Mouse (Mus musculus) heart, postnatal 14 days (tissue): ENCODE results near the gene Sult6b2. TPM values are rescaled to one million over a fixed set of nuclear protein-coding genes. Genes with fewer than 3 reads are reported as not detected.
A peak's percentile ranks its signal among the peaks of the same experiment; 100 is the strongest.

Experiments
- DNase-seq, 2 experiments: peaks; one replicate each; pipeline ENCODE4 v3.0.0; 2021 to 2022
- intact Hi-C: fragments of 180-260 bp; cut with DNase I; formaldehyde crosslinking; loops from one replicate; pipeline ENCODE4 v1.15.1; 2025
- long read RNA-seq, 2 experiments: library from polyadenylated mRNA; stranded (forward); transcript quantifications; one replicate each; pipeline ENCODE4 v2.0.0; 2021
- total RNA-seq, 2 experiments: library from RNA; stranded (reverse); gene quantifications; 2 replicates each; pipeline ENCODE4 v1.2.3; 2021

Gene Sult6b2
- not detected for total RNA-seq
- long read RNA-seq, experiment 1, result 0 reads
- long read RNA-seq, experiment 2, result 0 reads

DNA sequence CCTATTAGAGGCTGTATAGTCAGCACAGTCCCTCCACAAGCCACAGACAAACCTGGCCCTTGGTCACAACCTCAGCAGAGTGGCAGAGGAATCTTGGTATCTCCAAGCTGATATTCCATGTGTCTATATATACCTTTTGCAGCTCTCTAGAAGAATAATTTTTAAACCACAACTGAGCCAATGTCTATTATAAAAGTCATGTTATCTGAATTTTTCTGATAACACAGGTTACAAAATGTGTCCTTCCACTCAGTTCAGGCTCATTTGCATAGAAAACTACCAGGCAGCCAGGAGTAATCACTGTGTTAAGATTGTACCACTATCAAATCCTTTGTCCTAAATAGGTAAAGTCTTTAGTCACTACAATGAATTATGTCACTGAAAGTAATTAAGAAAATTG, at the start of gene Sult6b2:
Gene Sult6b2, minus strand, starts transcription at position 101 of the 400 bp plus-strand sequence.
- intact Hi-C loops, result no loop called here
- DNase-seq, result no peak

DNA sequence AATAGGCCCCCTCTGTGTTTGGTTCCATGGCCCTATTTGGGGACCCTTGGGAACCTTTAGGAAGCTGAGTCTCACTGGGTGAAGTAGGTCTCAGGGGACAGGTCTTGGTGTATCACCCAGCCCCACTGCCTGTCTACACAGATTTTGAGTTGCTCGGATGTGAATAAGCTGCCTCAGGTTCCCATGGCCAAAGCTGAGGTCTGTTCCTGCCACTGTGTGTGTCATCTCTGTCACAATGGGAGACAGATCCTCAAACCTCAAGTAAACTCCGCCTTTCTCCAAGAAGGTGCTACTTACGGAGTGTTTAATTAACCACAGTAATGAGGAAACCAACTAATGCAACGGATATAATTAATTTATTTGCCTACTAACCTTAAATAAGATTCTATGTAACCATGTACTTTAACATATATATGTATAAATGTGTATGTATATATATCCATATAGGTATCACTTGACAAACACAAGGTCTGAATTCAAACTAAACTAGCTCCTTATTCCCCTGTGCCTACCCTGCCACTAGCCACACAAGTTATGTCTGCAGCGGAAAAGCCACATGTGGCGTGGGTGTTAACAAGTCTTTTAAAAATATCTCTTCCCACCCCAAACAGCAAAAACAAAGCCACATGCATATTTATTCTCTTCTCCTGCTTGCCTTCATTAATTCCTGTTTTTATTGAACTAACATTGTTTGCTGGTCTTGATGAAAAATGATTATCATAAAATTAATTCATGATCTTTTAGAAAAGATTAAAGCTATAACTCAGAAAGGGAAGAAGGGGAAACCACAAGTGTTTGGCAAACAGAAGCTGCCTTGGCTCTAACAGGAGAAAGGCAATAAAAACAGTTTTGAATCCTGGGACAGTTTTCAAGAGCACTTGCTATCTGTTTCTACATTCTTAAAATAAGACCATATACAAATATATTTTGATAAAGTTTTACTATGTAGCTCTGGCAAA, 48.4 kb upstream of the Sult6b2 start:
- intact Hi-C loops, result no loop called here
- DNase-seq, result no peak

DNA sequence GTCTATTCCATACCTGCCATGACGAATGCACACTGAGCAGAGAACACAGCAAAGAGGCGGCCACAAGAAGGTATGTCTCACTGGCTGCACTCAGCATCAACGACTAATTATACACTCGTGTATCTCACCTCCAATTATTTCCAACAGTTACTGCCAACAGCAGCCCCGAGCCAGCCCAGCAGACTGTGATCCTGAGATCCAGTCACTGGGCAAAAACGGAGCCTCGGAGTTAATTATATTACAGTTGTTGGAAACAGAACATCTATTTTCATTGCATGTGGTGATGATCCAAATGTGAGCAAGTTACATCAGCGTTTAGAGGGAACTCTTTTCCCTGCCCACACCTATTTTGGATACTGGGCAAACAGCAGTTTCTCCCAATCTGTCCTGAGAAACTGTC, 46.1 kb upstream of the Sult6b2 start:
- DNase-seq, result peak; percentile 8 to 13
- intact Hi-C loops, result no loop called here

DNA sequence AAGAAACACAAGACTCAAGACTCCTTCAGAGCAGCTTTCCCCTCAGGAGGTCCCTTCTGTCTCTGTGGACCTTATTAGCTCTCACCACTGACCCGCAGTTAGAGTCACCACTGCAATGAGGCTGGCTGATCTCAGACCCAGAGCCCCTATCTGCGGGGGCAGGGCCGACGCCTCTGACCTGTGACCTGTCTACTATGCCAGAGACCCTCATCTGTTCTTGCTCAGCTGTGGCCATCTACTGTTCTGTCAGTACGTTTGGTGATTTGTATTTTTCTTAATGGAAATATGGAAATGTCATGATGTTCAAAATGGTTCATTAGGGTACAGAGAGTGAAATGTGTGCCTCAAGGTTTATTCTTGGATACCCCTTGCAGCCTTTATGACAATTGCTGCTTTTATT, 45.0 kb upstream of the Sult6b2 start:
- DNase-seq, result no peak
- intact Hi-C loops, result no loop called here

DNA sequence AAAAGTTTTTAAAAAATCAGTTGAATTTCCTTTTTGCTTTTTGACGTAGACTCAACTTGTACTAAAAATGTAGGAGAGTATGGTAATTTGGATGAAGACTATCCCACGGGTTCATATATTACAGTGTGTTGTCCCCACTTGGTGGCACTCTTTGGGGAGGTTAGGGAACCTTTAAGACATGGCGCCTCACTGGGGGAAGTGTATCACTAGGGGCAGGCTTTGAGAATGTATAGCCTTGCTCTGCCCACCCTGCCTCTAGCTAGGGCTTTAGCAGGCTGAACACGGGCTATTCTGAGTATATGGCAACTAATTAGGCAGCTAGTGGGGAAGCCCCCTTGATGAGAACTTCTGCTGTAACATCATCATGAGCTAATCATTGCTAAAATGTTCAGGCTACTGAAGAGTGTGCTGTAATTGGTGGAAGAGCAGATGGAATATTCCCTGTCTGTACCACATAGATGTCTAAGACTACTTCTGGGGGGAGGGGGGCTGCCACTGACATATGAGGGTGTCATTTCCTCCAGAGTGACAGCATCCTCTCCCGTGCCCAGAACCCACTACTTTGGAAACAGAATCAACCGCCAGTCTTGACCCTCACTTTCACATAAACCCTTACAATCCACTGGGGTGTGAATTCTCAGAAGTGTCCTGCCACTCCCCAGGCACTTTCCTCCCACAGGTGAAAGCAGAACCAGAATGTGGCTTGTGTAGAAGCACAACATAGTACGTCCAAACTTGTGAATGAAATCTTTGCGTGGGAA, 43.8 kb upstream of the Sult6b2 start:
- intact Hi-C loops, result no loop called here
- no peak for DNase-seq

DNA sequence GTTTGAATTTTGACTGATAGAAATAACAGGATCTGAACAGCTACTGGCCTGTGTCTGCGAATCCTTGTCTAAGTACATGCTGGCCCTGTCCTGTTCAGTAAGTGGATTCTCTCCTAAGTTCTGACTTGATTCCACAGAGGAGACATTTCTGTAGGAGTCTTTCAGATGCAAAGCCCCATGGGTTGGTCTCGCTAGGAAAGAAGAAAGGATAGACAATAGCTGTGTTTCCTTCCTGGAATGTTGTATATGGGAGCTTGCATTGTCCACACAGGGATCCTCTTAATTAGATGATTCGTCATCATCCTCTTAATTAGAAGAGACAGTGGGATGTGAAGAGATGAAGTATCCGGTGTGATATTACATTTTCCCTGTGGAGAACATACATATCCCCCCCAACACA, 42.6 kb upstream of the Sult6b2 start:
- intact Hi-C loops, result no loop called here
- DNase-seq, result no peak

DNA sequence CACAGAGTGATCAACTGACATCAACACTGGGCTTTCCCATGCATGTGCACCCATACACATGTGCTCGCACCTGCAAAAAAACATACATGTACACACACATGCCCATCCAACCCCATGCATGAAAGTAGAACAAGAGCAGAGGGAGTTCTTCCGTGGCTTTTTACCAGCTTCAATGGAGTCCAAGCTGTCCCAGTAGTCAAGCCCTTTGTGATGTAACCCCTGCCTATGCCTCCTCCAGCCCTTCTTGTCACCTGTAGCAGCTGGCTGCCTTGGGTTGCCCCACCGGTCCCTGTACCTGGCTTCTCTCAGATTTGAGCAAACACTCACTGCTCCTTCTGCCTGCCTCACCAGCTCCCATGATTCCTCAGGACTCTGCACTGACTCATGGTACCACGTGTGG, 40.8 kb upstream of the Sult6b2 start:
- intact Hi-C loops, result no loop called here
- DNase-seq, result no peak

DNA sequence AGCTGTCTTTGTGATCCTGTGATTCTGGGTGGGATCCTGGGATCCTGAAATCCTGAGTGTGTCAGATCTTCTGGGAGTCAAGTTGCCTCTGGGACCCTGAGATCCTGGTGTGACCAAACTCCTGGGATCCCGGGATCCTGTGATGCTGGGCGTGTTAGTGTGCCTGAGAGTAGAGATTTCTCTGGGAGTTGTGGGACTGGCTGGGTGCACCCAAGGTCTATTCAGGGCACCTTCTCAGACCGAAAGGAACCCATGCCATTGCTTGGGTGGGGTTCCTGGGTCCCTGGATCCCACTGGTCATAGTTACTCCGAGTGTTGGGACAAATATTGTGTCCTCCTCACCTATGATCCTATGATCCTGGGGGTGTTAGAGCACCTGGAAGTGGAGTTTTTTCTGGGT, 39.8 kb upstream of the Sult6b2 start:
- no peak for DNase-seq
- intact Hi-C loops, result no loop called here

DNA sequence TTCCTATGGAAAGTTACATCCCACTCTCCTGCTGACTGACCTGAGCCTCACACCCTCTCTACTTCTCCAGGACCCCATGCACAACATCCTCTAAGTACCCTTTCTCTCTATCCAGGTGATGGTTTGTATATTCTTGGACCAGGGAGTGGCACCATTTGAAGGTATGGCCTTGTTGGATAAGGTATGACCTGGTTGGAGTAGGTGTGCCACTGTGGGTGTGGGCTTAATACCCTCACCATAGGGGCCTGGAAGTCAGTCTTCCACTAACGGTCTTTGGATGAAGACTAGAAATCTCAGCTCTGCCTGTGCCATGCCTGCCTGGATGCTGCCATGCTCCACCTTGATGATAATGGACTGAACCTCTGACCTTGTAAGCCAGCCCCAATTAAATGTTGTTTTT, 34.2 kb upstream of the Sult6b2 start:
- intact Hi-C loops, result no loop called here
- no peak for DNase-seq

DNA sequence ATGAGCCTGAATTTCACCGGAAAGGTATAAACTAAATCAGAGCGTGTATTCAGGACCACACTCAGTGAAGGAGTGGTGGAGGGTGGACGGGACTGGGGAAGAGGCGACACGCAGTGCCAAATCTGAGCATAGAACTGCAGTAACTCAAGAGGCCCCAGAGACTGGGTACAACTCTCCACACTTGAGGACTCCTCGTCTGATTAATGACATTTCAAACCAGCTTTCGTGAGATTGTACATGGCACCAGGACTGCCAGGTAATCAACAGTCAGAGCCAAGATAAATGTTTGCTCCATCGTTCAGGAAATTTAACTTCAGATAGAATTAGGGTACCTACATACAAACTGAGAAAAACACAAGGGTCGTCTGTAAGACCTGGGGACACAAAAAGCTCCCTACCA, 33.0 kb upstream of the Sult6b2 start:
- intact Hi-C loops, result no loop called here
- DNase-seq, result no peak

DNA sequence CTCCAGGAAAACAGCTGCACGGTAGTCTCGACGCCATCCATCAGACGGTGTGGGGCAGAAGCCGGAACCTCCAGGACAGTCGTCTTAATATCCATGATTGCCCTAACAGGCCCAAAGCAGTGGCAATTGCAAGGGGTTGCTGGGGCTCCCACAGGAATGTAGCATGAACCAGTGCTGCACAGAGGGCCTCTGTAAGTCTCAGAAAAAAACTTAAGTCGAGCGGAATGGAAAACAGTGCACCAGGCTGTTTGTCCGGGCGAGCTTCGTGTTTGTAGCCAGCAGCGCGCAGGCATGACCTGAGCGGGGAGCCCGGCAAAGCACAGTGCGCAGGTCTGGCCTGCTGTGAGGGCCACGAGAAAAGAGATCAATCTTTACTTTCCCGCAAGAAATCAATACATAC, 31.4 kb upstream of the Sult6b2 start:
- intact Hi-C loops, result no loop called here
- no peak for DNase-seq

DNA sequence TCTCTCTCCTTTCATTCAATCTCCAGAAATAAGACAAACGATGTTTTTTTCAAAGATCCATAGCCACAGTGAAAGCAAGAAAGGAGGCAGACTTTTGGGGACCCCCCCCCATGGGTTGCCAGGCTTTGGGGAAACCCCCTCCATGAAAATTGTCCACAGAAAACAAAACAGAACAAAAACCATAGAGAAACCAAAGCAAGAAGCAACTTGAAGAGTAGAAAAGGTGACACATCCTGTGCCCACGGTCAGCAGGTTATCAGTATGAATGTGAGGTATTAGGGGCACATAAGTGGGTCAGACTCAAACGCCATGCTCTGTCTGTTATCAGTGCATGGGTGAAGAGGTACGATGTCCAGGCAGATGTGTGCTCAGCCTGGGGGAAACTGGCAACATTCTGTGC, 30.6 kb upstream of the Sult6b2 start:
- no peak for DNase-seq
- intact Hi-C loops, result no loop called here

DNA sequence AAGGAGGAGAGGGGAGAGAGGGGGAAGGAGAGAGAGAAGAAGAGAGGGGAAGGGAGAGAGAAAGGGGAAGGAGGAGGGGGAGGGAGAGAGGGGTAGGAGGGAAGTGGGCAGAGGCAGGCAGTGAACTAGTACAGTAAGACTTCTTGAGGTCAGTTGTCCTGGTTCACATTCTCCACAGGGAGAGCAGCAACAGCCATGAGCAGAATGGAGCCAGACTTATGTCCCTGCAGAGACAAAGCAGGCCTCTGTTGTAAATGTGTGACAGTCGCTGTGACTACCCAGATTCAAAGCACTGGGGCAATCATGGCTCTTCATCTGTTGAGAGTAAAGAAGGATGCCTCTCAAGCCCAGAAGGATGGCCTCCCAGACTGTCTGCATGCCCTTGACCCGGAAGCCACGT, 27.4 kb upstream of the Sult6b2 start:
- intact Hi-C loops, result no loop called here
- no peak for DNase-seq

DNA sequence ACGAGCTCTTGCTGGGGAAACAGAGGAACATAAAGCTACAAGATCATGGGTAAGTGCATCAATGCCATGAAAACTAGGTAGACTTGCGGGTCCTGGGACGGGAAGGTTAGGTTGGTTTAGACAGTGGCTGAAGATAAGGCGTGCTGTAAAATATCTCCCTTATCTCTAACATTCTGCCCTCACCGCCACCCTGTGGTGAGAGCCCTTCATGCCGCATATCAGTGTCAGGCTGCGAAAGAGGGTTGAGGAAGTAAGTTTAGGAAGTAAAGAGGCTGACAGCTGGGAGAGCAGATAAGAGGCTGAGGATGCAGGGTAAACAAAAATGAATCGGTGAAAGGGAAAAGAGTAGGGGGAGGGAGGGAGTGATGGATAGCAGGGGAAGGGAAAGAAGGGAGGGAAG, 26.9 kb upstream of the Sult6b2 start:
- DNase-seq, result no peak
- intact Hi-C loops, result no loop called here

DNA sequence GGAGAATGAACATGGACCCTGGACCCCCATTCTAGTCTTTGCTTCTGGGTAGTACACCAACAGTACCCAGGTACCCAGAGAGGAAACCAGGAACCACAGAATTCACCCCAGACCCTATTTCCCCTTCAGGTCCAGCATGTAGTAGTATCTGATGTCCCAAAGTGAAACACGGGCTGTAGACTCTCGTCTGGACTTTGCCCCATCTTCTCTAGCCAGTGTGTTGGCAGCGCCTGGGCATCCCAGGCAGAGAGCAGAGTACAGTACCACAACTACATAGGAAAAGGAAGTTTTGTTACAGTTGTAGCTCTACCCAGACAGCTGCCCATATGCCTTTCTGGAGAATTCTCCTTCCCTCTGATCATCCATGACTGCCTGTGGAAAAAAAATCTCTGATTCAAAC, 25.9 kb upstream of the Sult6b2 start:
- no peak for DNase-seq
- intact Hi-C loops, result no loop called here

DNA sequence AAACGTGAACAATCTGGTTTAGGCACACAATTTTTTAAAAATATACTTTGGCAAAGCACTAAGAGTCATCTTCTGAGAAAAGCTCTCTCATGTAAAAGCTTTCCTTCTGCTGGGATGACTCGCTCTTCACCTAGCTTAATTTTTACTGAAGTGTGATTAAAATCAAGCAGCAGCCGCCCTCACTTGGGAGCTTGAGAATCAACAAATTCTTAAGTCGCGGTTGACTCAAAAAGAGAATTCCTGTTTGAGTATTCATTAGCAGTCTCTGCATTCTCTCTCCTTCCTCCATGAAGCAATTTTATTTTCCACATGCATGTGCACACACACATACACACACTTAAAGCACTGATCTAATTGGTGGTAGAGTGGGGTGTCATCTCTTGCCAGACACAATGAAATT, 21.1 kb upstream of the Sult6b2 start:
- no peak for DNase-seq
- intact Hi-C loops, result no loop called here

DNA sequence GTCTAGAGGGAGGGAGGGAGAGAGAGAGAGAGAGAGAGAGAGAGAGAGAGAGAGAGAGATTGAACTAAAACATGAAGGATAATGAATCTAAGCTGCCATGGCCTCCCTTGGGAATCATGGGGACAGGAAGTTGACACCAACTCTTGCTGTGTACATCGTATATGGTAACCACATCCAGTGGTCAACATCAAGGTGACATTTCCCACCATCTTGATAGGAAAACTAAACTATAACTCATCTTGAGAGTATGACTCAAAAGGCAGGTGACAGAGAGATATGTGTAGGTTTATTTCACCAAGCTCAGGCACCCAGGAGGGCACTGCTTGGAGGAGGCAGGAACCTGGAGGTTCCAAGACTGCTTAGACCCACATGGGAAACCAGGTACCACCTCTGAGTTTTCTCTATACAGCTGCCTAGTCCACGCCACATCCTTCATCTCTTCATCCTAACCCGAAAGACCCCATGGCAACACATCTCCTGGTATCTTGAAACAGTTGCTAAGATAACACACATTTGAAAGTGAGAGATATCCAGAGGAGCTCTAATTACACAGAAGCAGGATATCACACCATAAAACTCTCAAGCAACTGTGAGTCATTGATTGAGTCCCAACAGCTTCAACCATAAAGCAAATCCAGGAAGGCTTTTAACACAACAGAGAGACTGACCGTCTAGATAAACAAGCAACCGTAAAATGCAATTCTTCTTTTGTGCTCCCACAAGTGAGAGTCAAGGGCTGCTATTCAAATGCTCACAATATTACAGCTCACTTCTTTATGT, 18.9 kb upstream of the Sult6b2 start:
- no peak for DNase-seq
- intact Hi-C loops, result no loop called here

DNA sequence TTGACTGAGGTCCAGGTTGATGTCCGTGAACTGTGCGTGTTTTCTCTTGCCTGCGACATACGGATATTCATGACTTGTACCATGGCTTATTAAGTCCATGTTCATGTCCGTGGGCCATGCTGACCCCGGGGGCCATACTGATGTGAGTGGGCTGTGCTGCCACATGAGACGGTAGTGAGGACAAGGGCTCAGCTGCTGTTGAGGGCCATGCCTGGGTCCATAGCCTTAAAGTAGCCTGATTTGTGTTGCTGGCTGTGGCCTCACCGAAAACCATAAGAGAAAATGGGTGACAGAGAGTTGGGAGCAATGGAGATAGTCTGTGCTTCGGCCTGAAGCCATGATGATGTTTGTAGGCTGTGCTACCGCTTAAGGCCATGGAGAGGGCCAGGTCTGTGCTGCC, 14.0 kb upstream of the Sult6b2 start:
- no peak for DNase-seq
- intact Hi-C loops, result loop anchor here (10.0 kb wide), 1 partner anchor 146 kb away; the partner anchor contains the start of gene St8sia1

DNA sequence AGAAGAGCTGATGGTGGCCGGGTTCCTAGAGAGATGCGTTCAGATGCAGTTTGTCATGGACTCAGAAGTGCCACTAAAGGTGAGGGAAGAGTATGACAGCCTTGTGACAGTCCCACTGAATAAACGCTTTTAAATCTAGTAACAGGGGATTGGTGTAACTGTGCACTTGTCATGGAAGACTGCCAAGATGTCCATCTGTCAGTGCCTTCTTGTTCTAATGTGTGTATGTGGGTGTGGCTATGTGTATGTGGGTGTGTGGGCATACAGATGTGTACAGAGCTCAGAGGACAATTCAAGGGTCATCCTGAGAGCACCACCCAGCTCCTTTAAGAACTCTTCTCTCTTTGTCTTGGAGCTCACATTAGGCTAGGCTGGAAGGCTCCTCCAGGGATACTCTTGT, 11.2 kb upstream of the Sult6b2 start:
- no peak for DNase-seq
- intact Hi-C loops, result loop anchor here (10.0 kb wide), 1 partner anchor 149 kb away; the partner anchor contains the start of gene St8sia1

DNA sequence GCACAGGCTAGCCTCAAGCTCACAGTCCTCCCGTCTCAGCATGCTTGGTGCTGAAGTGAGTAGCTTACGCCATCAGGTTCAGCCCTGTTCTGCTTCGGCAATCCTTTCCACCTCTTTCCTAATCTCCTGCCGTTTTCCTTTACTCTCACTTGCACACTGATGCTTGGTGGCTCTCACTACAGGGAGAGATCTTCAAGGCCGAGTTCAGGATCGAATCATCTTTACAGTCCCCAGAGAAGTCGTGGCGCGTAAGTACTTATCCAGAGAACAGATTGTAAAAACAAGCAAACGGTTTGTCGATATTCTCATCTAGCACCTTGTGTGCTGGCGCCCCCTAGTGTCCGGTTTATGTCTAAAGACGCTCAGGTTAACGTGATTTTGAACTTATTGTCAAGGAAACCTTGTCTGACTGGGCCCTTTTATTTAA, 10.2 kb upstream of the Sult6b2 start:
- intact Hi-C loops, result loop anchor here (1.0 to 10.0 kb wide), 2 partner anchors 35 to 150 kb away; partner anchors contain the start of gene St8sia1
- peak; percentile 81 to 85 for DNase-seq

DNA sequence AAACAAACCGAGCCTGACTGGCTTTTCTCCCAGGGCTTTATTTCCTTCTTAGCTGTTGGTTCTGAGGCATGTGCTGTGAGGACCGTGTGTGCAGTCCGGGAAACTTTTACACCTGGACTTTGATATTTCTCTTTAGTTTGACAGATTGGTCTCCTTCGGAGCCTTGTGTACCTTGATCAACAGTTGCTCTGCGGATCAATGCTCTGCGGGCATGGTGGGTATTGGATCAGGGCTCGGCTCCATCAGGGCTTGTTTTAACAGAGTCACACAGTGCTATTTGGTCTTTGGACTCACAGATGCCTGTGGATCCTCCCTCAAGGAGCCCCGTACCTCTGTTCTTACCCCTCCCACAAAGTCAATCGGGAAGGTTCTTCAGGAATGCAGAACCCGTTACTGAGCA, 9.7 kb upstream of the Sult6b2 start:
- no peak for DNase-seq

More for the DNA sequence above, 9.7 kb upstream of the Sult6b2 start:
- intact Hi-C loops, result loop anchor here (1.0 to 10.0 kb wide), 2 partner anchors 35 to 151 kb away; partner anchors contain the start of gene St8sia1
